Mouse (Mus musculus) thymus, postnatal 4 days (tissue): ENCODE measurements around the gene Fam168a.

Experiments used
- DNase-seq: peaks from one replicate; pipeline ENCODE4 v3.0.0; 2021

Fam168a gene

DNA sequence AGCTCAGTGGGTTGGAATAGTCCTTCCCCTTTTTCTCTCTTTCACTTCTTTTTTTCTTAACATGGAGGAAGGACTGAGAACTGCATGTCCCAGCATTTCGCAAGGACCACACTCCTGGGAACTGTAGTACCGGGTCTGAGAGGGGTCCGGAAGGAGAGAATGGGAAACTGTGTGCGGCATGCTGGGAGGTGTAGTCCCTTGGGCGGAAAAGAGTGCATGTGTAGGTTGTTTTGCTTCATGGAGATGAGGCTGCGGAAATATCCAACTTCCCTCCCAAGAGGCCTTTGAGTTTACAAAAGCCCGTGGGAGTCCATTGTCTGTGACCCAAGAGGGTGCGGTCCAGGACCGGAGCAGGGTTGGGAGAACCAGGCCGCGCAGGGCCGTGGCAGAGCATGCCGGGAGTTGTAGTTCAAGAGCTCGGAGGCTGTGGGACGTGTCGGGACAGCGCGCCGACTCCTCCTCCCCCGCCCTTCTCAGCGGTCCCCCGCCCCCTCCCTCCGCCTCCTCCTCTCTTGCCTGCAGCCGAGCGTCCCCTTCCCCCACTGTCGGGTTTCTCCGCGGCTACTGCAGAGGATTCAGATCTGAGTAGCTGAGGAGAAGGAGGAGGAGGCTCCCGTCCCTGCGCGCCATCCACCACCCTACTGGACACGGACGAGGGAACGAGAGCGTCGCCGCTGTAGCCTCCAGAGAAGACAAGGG, at the start of gene Fam168a:
Gene Fam168a (plus strand): TSS at position 493 of the 699 bp plus-strand sequence.
- DNase-seq, result peak; percentile 96

DNA sequence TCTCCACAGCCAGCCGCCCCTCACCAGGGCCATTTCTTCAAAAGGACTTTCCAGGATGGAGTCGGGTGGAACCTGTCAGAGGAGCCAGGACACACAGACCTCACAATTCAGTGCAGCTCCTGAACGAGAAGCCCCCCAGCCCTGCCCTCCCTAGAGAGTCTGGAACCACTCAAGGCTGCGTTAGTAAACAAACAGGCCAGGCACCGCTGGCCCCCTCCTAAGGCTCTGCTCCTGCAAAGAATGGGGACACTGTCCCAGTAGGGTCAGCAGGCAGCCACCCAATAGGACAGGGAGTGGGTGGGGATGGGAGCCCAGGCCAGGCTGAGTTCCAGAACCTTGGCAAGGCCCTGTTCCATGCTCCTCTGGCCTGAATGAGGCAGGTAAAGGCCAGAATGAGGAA, 49.7 kb upstream of the Fam168a start:
- DNase-seq, result no peak

DNA sequence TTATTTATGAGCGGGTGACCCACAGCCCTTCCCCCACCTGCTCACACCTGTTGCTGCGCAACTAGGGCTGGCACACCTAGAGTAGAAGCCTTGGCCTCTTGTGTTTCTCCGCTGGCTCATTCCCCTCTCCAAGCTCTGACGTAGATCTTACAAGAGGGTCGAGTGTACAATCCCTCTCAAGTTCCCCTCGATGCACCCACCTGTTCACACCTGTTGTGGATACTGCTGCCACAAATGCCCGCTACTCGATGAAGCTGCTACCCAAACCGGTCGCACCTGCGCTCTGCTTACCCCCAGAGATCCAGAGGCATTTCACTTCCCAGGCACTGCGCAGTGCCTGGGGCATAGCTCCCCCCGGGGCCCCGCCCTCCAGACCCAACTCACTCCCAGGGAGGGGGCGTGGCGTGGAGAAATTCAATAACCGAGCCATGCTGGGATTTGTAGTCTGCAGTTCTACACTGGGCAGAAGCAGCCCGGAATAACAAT, 48.3 kb upstream of the Fam168a start:
- no peak for DNase-seq

DNA sequence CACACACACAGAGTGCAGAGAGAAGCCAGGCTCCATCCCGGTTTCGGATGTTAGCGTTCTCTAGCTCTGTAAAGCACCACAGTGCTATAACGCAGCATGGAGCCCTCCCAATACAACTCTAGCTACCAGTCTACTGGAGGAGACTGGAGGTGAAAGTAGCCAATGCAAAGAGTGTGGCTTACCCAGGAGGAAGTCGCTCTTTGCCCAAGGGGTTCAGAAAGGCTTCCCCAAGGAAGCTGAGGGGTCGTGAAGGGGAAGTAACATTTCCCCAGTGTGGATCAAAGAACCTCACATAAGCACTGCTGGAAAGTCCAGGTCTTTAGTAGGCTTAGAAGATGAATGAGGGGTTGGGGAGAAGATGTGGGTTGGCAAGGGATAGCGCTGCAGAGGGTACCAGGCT, 45.2 kb upstream of the Fam168a start:
- no peak for DNase-seq

DNA sequence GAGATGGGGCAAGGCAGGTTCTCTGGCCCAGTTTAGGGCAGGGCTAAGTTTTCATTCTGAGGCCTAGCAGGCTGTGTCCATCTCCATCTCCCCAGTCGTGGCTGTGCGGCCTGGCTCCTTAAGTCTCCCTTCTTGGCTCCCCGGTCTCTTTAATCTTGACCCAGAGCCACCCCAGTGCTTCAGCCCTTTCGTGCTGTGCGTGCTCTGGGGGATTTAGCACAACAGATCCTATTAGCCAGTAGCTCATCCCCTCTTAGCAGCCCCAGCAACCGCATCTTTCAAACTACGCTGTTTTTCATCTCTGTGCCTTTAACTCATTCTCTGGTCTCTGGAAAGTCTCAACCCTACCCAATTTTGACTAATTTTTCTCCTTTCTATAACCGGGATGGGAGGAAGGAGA, 44.2 kb upstream of the Fam168a start, which contains the start of gene Plekhb1:
Gene Plekhb1 (minus strand): TSS at position 184 of the 400 bp plus-strand sequence.
- no peak for DNase-seq

DNA sequence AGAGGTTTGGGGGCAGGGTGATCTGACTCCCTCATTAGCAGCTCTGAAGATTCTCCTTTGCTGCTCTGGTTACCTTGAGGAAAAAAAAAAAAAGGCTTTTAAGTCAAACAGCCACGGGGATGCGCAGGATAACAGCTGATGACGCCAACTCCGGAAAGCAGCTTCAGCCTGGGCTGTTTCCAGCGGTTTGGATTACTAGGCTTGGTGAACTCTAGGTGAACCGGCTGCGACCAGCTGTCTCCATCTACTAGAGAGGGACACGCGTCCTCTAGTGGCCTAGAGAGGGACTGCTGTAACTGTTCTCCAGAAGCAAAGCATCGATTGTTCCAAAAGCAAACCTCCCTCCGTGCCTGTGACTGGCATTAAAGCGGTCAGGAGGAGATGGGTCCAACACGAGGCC, 43.2 kb upstream of the Fam168a start:
- DNase-seq, result peak; percentile 90

DNA sequence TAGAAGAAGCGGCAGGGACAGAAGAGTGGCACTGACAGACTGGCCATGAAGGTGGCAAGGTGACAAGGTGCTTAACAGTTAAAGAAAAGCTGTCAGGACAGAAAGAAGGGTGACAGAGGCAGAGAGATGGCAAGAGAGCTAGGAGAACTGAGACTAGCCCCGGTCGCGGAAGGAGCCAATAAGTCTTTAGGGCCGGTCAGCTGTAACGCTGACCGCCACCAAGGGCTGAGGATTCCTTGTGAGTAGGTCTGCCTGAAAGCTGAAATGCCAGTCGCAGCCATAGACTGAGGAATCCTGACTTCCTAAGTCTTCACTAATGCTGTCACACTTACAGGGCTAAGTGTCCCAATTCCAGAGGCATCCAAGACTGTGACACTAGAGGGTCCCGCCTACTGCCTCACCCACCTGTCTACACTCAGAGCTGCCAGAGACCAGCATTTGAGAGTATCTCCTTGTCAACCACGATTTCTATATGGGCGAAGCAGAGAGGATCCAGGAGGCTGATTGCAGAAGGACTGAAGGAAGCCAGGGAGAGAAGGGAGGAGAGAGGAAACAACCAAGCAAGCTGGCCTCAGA, 42.6 kb upstream of the Fam168a start:
- DNase-seq, result no peak

DNA sequence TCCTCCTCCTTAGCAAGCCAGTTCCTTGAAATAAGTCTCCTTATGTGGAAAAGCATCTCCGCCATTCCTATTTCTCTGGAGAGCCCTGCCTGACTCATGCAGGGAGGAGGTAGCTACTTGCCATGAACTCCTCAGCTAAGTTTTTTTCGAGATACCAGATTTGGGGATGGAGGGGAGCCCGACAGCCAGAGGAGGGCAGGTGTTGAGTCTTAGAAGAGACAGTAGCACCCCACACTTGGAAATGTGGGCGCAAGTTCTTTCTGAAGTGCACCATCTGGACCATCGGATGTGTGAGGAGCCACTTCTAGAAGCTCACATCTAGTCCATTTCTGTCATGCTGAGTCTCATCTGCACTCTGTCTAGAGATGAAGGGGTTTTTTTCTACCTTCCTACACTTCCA, 35.8 kb upstream of the Fam168a start:
- DNase-seq, result no peak

DNA sequence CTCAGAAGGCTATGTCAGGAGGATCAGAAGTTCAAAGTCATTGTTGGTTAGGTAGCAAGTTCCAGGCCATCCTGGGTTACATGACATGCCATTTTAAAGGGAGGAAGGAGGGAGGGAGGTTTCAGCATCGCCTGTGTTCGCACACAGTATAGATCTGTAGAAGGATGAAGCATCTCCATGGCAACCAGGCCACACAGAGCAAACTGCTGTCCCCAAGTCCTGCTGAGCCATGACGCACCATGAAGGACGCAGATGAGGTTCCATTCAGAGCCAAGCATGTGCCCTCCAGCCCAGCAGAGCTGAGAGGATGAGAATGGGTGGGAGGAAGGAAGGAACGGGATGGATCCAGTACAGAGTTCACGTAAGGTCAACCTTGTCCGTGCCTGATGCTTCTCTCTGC, 33.0 kb upstream of the Fam168a start:
- no peak for DNase-seq

DNA sequence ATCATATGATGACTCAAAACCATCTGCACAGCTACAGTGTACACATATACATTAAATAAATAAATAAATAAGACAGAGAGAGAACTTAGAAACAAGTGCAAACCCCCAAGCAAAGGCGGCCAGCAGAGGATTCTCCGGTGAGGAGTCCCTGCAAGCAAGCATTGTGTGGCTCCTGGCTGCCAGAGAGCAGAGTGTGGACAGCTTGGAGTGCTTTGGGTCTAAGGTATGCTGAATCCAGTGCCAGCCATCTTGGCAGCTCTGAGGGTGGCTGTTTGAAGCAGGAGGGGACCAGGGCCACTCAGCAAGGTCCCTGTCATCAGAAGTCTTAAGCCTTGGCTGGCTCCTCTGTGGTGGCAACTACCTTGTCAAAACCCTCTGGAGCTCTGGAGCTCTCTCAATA, 31.5 kb upstream of the Fam168a start:
- no peak for DNase-seq

DNA sequence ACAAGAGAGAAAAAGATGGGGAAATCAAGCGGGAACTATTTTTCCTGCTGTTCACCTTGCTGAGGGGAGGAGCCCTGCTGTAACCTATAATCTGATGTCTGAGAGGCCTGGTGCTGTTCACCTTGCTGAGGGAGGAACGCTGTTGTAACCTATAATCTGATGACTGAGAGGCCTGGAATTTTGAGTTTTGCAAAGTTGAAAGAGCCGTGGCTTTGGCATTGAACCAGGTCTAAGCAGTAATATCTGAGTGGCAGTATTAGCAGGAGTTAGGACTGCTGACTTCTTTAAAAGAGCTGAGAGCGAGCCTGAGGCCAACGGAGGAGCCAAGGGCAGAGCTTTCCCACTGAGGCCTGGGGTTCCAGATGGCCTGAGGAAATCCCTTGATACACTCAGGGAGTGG, 28.4 kb upstream of the Fam168a start:
- no peak for DNase-seq

DNA sequence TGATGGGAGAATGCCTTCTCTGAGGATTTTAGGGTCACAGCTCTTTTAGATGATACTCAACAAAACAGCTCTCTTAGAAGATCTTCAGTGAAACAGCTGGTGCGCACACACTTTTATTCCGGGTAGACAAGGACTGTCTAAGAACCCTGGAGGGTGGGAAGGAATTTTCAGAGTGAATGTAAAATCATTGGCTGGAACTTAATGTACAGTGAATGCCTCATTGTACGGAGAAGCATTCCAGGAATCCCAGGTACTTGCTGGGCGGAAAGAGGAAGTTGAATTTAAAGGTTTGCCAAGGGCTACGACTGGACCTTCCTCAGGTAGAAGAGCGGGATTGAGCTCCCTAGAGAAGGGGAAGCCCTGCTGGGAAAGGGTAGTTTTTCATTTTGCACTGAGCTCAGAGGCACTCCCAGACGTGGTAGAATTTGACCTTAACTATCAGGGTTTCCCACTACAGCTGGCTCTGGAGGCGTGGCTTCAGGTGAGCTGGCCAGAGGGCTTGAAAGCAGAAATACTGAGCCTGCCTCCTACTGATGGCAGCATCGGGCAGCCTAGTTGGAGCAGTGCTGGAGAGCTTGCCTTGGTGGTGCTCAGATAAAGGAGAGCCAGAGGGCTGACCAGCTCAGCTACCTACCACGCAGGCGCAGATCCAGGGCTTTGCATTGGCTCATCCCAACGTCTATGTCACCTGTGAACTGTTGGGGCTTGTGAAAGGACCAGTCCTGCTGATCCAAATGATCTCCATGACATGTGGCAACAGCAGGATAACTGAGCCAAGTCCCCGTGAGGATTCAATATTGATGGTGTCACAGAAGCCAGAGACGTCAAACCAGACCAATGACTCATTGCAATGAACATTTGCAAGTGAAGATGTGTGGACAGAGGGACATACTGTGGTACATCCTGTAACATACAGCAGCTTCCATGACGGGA, 27.2 kb upstream of the Fam168a start:
- DNase-seq, result no peak

DNA sequence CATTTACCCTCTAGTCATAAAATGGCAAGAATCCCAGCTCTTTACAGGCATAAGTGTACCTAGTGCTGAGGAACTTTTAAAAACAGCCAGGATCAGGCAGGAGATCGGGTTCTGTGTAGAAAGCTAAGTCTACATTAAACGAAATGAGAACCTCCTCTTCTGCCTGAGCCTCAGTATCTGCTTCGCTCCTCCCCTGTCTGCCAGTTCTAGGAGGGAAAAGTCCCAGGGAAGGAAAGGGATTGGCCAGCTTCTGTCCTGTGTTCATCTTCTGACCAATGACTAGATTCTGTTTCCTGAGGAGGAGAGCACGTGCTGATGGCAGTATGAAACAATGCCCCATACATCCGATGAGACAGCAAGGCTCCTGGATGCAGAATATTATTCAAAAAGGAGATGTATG, 25.3 kb upstream of the Fam168a start:
- DNase-seq, result no peak

DNA sequence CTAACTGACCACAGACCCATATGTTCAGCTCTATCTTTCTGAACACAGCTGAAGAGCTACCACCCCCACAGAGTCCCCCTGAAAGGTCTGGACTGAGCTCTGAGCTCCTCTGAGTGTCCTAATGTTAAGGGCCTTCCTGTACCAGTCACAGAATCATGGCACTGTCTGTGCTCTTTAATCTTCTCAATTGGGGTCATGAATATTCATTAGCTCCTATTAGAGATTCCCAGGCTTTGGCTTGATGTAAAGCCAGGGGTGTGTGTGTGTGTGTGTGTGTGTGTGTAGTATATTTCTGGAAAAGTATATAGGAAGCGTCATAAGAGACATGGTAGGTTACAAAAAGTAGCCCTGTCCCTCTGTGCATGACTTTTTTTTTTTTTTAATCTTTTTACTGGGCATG, 23.2 kb upstream of the Fam168a start:
- no peak for DNase-seq

DNA sequence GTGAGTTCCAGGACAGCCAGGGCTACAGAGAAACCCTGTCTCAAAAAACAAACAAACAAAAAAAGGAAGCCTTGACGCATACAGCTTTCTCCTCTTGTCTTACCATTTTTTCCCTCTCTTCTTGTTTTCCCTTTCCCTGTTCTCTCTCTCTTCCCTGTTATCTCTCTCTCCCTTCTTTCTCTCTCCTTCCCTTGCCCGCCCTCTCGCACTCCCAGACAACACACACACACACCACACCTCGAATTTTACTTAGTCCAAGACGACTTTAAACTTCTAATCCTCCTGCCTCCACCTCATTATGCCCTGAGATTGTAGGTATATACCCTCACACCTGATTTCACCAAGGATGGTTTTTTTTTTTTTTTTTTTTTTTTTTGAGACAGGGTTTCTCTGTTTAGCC, 22.4 kb upstream of the Fam168a start:
- no peak for DNase-seq

DNA sequence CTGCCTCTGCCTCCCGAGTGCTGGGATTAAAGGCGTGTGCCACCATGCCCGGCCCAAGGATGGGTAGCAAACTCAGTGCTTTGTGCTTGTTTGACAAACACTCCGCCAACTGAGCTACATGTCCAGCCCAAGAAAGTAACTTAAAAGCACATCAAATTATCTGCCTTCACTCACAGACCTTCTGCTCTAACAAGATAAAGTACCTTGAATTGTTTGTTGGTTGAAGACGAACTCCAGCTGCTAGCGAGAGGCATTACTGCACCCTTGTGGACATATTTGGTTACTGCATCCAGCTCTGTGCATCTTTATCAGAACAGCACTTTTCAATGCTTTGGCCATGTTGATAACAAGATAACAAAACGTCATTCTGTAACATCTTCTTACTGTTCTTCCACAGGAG, 21.9 kb upstream of the Fam168a start:
- DNase-seq, result peak; percentile 77

DNA sequence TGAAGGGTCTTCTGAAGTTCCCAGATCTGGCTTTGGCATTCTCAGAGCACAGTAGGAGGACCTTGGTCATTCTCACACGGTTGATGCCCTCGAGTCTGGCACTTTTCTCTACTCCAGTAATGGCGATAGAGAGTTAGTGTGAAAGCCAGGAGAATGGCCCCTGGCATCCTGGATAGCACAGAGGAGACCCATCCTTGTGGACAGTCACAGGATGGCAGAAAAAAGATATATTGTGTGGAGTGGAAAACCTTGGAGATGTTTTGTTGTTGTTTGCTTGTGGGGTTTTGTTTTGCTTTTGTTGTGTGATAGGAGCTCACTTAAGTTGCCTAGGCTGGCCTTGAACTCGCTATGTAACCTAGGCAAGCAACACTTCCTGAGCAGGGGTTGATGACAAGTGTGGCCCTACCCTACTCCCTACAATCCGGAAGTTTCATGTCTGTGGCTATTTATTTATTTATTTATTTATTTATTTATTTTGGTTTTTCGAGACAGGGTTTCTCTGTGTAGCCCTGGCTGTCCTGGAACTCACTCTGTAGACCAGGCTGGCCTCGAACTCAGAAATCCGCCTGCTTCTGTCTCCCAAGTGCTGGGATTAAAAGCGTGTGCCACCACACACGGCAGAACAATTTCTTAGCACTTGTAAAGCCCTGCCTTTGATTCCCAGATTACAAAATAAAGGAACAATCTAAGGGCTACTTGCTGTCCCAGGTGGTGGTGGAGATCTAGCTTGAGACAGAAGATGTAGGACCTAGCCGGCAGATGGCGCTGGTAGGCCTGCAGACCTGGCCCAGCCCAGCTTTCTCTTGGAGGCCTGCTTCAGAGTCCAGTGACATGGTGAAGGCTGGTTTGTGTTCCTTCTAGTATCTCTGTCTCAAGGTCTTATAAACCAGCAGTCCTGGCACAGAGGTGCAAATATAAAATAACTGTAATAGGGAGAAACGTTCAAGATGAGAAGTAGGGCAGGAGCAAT, 21.1 kb upstream of the Fam168a start:
- peak; percentile 88 for DNase-seq

DNA sequence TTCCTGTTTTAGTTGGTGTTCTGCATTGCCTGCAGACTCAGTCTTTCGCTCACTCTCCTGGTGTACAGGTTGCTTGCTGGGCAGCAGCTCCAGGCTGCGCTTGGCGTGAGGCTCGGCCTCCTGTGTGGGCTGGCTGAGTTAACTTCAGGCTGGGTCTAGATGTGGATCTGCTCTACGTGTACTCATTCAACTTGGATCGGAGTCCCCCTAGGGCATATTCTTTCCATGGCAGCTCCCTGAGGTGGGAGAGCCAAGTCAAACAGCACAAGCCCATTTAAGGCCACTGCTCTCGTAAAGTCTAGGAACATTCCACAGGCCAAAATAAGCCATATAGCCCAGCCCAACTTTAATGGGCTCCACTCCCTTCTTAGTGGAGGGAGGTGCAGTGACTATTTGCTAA, 18.0 kb upstream of the Fam168a start:
- DNase-seq, result no peak

DNA sequence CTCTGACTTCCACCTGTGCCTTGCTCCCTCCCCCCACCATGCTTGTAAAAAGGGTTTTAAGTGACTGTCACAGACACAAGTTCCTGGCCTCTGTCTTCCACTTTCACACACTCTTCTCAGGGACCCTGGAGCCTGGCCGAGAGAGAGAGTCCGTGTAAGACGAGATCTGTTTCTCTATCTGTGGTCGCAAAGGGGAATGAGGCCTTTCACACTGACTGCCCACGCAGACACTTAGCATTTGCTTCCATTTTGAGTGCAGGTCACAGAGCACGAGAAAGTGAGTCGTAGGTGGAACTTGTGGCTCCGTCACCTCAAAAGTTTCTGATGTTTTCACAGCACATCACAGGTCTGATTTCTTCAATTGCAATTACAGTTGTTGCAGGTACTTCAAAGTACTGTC, 13.2 kb upstream of the Fam168a start:
- no peak for DNase-seq

DNA sequence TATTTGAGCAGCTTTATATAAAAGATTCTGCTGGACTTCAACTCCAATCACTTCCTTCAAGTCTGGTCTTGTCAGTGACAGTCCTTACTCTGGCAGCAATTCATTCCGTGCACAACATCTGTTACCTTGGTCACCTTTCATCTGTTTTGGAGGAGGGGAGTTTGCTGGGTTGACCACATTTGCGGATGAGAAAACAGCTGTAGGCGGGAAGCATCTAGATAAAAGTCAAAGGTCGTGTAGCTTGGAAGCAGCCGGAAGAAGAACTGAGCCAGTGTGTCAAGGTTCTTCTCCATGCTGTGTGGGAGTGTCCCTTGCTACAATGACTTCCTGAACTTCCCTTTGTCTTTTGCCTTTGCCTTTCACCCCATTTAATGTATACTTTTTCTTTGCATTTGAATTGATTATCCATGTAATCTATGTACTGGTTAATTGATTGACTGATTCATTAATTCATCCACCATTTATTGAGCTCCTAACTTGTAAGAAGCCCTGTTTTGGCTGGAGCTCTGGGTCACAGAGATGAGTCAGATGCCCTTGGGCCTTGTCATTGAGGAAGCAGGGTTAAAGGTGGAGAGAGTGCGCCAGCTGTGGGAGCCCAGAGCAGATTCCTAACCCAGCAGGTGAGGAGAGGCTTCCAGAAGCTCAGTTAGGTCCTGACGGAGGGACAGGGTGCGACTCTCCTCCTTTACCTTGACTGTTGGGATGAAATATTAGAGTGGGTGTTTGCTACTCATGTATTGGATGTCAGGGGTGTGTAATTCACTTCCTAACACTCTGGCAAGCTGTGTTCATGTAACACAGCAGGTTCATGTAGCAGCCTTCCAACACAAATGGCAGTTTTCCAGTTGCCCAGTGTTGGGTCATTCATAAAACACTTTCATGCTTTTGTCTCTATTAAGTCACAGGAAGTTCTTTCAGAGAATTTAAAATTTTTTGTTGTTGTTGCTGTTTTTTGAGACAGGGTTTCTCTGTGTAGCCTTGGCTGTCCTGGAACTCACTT, 6.4 kb upstream of the Fam168a start:
- DNase-seq, result peak; percentile 35

DNA sequence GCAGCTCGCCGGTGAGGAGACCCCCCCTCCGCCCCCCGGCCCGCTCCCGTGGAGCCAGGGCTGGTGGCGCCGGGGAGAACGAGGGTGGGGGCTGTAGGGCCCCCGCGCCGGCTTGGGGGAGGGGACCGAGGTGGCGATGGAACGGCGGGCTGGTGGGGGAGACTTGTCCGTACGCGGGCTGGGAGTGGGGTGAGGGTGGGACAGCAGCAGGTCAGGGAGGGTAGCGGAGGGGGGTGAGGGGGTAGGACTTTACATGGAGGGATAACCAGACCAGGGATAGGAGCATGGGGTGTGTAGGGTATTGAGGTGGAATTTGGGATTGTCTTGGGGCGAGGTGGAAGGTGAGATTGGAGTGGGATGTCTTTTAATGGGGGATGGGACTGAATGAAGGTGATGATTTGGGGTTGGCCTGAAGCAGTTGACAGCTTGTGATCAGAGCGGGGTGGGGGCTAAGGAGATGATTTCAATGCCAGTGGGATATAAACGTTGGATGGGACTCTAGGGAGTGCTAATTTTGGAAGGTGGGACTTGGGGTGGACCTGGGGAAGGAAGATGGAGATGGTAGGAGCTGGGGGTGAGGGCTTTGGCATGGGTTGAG, 547 bp downstream of the Fam168a start:
- no peak for DNase-seq
